Mouse (Mus musculus) neural tube, embryonic 11.5 days (tissue): Measurements from ENCODE around the gene Btla. TPM values are rescaled to one million over a fixed set of nuclear protein-coding genes. Genes with fewer than 3 reads are reported as not detected.

ENCODE experiments used
- ATAC-seq: fragments of 200-750 bp; cut with Nextera tagmentation; 2 replicates; pipeline ENCODE4 v1.8.0; 2017; ENCODE audit warnings: moderate number of reproducible peaks, mild to moderate bottlenecking, moderate TSS enrichment, moderate library complexity; ENCODE audit not compliant: insufficient read depth, low FRiP score, low TSS enrichment
- DNase-seq: peaks from one replicate; pipeline ENCODE4 v3.0.0-alpha.2; 2015; ENCODE audit warnings: low spot score
- H3K27ac ChIP-seq: fragments of 300-500 bp; sonication (generic); 2 replicates; pipeline ENCODE4 v1.5.1; 2014; ENCODE audit warnings: low read depth, mild to moderate bottlenecking, low read length
- H3K27me3 ChIP-seq: fragments of 300-500 bp; sonication (generic); 2 replicates; pipeline ENCODE4 v1.6.1; 2014; ENCODE audit warnings: mild to moderate bottlenecking, low read length, mixed read lengths; ENCODE audit not compliant: control insufficient read depth, insufficient read depth
- H3K36me3 ChIP-seq: fragments of 300-500 bp; sonication (generic); 2 replicates; pipeline ENCODE4 v1.6.1; 2014; ENCODE audit warnings: mild to moderate bottlenecking, low read length, moderate library complexity, mixed read lengths; ENCODE audit not compliant: control insufficient read depth, insufficient read depth
- H3K4me1 ChIP-seq: fragments of 300-500 bp; sonication (generic); 2 replicates; pipeline ENCODE4 v1.6.1; 2014; ENCODE audit warnings: low read length, mixed read lengths; ENCODE audit not compliant: control insufficient read depth, insufficient read depth
- H3K4me2 ChIP-seq: fragments of 300-500 bp; sonication (generic); 2 replicates; pipeline ENCODE4 v1.6.1; 2014; ENCODE audit warnings: low read depth, mild to moderate bottlenecking, moderate library complexity
- H3K4me3 ChIP-seq: fragments of 300-500 bp; sonication (generic); 2 replicates; pipeline ENCODE4 v1.5.1; 2014; ENCODE audit warnings: low read depth, low read length
- H3K9ac ChIP-seq: fragments of 300-500 bp; sonication (generic); 2 replicates; pipeline ENCODE4 v1.6.1; 2014; ENCODE audit warnings: mild to moderate bottlenecking, low read length
- H3K9me3 ChIP-seq: fragments of 300-500 bp; sonication (generic); 2 replicates; pipeline ENCODE4 v1.6.1; 2016; ENCODE audit warnings: low read length; ENCODE audit not compliant: control insufficient read depth
- WGBS: fragments of 180-500 bp; shearing (Covaris S2); extraction: QIAGEN DNeasy Blood & Tissue Kit; methylation state at CpG from one replicate; pipeline ENCODE4 v1.1.7; 2014; 5-methylcytosine and 5-hydroxymethylcytosine counted together
- polyA plus RNA-seq: library from polyadenylated mRNA; unstranded; fragments of >200 nt; fragmentation: Nextera tagmentation; extraction: Ambion mirVana; gene quantifications from 2 replicates; pipeline ENCODE4 v1.2.1, GENCODE M21; 2014

Btla gene
- polyA plus RNA-seq, 1 experiment from 2014 or later: 0.16 TPM

- Histone ChIP-seq H3K9me3 (no peaks in the 10 kb centered on the region), H3K27me3 (no peaks in the 10 kb centered on the region), H3K4me3 (no peak overlapping the region), H3K4me1 (no peaks in the 10 kb centered on the region), H3K27ac (no peak overlapping the region), H3K9ac (no peak overlapping the region), H3K4me2 (no peak overlapping the region), H3K36me3 (no peaks in the 10 kb centered on the region)
- DNase-seq (no peak), ATAC-seq (no peak)
- WGBS: 74% methylated on average over 3 of the region's 3 CpGs
These were observed 73.7 kb downstream of the Btla start for GRCm38 (mm10) chr16:45297806-45298205.

Other genes with a start within 250 kb of the Btla start
- gene Ccdc80, start 130.9 kb upstream of the Btla start, polyA plus RNA-seq: 24.5 and 25.6 TPM in 2 replicates
- gene Slc35a5, start 65.6 kb upstream of the Btla start, polyA plus RNA-seq: 18.7 and 20.1 TPM in 2 replicates
- 45.6 and 53.4 TPM in 2 replicates for gene Atg3, start 65.5 kb upstream of the Btla start, polyA plus RNA-seq
- gene Cd200, start 184.7 kb downstream of the Btla start, polyA plus RNA-seq: 46.8 and 47.7 TPM in 2 replicates